Mouse (Mus musculus) stomach, embryonic 16.5 days (tissue): ENCODE data around the gene Art3. TPM values are rescaled to one million over a fixed set of nuclear protein-coding genes. Genes with fewer than 3 reads are reported as not detected.
A peak's percentile ranks its signal among the peaks of the same experiment; 100 is the strongest.

ENCODE experiments used
- ATAC-seq: fragments of 200-750 bp; cut with Nextera tagmentation; 2 replicates; pipeline ENCODE4 v1.8.0; 2017; ENCODE audit warnings: moderate number of reproducible peaks, moderate TSS enrichment; ENCODE audit not compliant: insufficient read depth, low FRiP score
- H3K27ac ChIP-seq: fragments of 300-500 bp; sonication (generic); 2 replicates; pipeline ENCODE4 v1.5.1; 2014; ENCODE audit warnings: low read length
- H3K27me3 ChIP-seq: fragments of 300-500 bp; sonication (generic); 2 replicates; pipeline ENCODE4 v1.6.1; 2014; ENCODE audit warnings: low read length, control low read depth, mixed read lengths; ENCODE audit not compliant: control insufficient read depth, insufficient read depth
- H3K36me3 ChIP-seq: fragments of 300-500 bp; sonication (generic); 2 replicates; pipeline ENCODE4 v1.6.1; 2014; ENCODE audit warnings: low read length; ENCODE audit not compliant: control insufficient read depth, insufficient read depth
- H3K4me1 ChIP-seq: fragments of 300-500 bp; sonication (generic); 2 replicates; pipeline ENCODE4 v1.6.1; 2014; ENCODE audit warnings: low read length, control low read depth, mixed read lengths; ENCODE audit not compliant: control insufficient read depth, insufficient read depth
- H3K4me2 ChIP-seq: fragments of 300-500 bp; sonication (generic); 2 replicates; pipeline ENCODE4 v1.6.1; 2014; ENCODE audit warnings: low read depth, low read length, mixed read lengths
- H3K4me3 ChIP-seq: fragments of 300-500 bp; sonication (generic); replicated peaks from 2 replicates; pipeline ENCODE4 v1.5.1; 2014; ENCODE audit warnings: mild to moderate bottlenecking, low read length
- H3K9ac ChIP-seq: fragments of 300-500 bp; sonication (generic); 2 replicates; pipeline ENCODE4 v1.6.1; 2014; ENCODE audit warnings: low read length
- H3K9me3 ChIP-seq: fragments of 300-500 bp; sonication (generic); replicated peaks from 2 replicates; pipeline ENCODE4 v1.6.1; 2016; ENCODE audit warnings: low read length, control low read depth; ENCODE audit not compliant: control insufficient read depth
- WGBS: fragments of 180-500 bp; shearing (Covaris S2); extraction: QIAGEN DNeasy Blood & Tissue Kit; methylation state at CpG from one replicate; pipeline ENCODE4 v1.1.7; 2014; 5-methylcytosine and 5-hydroxymethylcytosine counted together
- polyA plus RNA-seq: library from polyadenylated mRNA; unstranded; fragments of >200 nt; fragmentation: Nextera tagmentation; extraction: Ambion mirVana; gene quantifications from 2 replicates; pipeline ENCODE4 v1.2.1, GENCODE M21; 2015

Art3 gene
- polyA plus RNA-seq, 1 experiment from 2014 or later = 7.3 TPM

DNA sequence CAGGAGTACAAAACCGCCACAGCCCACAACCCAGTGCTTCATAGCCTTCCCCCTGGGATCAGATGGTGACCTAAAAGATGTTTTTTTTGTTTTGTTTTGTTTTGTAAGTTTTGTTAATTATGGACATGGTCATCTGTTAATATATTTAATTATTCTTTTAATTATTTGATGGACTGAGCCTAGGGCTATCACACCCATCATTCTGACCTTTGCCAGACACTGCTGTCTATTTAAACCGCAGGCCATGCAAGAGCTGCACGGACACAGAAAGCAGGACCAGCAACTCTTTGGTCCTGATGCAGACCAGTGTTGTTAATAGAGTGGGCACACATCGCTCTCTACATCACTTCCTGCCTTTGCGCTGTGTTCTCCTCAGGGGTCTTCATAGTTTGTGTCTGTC, 78.9 kb downstream of the Art3 start:
- 90% methylated on average over 5 of the region's 5 CpGs for WGBS
- Histone ChIP-seq H3K4me3 (no peak overlapping the region), H3K27ac (no peak overlapping the region), H3K4me1 (no peaks in the 10 kb centered on the region), H3K9me3 (no peaks in the 10 kb centered on the region), H3K36me3 (0 out of 2 replicates have a peak, but pooled peaks cover 4% of the 10 kb centered on the region), H3K4me2 (no peak overlapping the region), H3K9ac (no peak overlapping the region), H3K27me3 (no peaks in the 10 kb centered on the region)
- no peak for ATAC-seq

DNA sequence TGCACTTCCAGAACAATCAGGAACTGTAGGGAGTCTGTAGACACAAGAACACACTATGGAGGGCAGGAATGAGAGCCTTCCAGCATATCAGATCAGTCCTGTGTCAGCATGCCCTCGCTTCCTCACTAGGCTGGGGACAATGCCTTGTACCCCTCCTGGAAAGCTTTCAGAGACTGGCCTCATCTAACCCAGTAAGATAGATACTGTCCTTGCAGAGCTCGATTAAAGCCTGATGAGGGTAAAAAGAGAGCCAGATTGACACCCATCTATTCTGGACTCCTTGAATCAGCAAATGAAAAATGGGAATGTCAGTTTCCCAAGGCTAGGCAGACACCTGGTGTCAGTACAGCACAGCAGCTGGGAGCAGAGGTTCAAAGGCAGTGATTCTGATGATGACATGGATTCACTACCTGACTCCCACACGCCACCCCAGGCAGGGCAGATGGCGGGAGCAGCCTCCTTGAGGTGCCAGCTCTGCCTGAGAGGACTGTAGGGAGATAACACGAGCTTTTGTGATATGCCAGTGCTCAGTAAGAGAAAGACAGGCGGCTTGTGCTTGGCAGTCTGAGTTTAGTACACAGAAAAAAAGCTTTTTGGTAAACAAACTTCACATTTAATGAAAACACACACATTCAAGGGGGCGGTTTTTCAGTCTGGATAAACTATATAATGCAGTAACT, 80.0 kb downstream of the Art3 start:
- no peaks in the 10 kb centered on the region for H3K27me3 ChIP-seq
- 65% methylated on average over 7 of the region's 7 CpGs for WGBS
- no peak for ATAC-seq
- H3K36me3 ChIP-seq = peaks cover 9% of the 10 kb centered on the region; the same call in 1 of the 2 replicates
- no peak overlapping the region for H3K4me2 ChIP-seq
- H3K27ac ChIP-seq = no peak overlapping the region
- no peaks in the 10 kb centered on the region for H3K4me1 ChIP-seq
- H3K4me3 ChIP-seq = no peak overlapping the region
- no peaks in the 10 kb centered on the region for H3K9me3 ChIP-seq
- no peak overlapping the region for H3K9ac ChIP-seq

DNA sequence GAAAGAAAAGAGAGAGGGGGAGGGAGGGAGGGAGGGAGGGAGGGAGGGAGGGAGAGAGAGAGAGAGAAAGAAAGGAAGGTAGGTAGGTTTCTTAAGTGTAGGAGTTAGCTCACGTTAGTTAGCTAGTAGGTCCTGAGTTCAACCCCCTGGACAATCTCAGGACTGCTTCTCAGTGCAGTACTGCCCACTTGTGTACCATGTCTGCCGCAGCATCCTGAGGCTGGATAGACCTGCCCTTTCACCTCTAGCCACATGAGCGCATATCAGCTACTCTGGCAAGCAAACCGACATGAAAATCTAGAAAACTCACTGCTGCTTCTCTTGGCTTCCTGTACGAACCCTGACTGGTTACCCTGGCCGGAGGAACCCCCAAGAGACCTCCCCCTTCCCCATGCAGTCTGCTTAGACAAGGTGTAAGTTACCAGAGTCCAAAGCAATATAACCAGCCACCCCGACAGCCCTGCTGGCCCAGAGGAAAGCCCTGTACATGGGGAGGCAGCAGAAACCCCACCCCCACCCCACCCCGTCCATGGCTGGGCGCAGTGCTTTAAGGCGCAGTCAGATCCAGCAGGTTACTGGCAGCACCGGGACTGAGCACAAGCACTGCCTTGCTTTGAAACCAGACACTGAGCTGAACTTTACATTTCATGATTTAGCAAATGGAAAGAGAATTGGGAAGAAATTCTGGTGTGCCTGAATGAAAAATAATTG, 81.8 kb downstream of the Art3 start:
- peaks cover 18% of the 10 kb centered on the region; the same call in 1 of the 2 replicates for H3K36me3 ChIP-seq
- no peaks in the 10 kb centered on the region for H3K9me3 ChIP-seq
- H3K4me2 ChIP-seq = no peak overlapping the region
- H3K27me3 ChIP-seq = no peaks in the 10 kb centered on the region
- H3K9ac ChIP-seq = no peak overlapping the region
- no peaks in the 10 kb centered on the region for H3K4me1 ChIP-seq
- H3K4me3 ChIP-seq = no peak overlapping the region
- no peak overlapping the region for H3K27ac ChIP-seq
- 82% methylated on average over 11 of the region's 11 CpGs for WGBS
- no peak for ATAC-seq

DNA sequence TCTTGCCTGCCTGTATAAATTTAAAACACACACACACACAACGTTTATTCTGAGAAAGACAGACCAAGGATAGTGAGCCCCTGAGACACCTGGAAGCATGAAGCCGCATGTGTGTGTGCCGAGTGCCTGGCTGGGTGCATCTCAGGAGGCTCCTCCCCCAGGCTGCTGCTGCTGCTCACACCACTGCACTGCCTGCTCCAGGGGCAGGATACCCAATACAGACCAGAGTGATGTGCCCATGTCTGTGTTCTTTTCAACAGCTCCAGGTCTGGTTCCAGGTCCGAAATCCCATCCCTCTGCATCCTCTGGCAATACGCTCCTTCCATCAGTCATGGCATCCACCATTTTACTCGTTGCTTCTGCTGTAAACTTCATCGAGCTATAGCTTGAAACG, 82.4 kb downstream of the Art3 start:
- ATAC-seq = no peak
- no peaks in the 10 kb centered on the region for H3K4me1 ChIP-seq
- no peaks in the 10 kb centered on the region for H3K9me3 ChIP-seq
- H3K27me3 ChIP-seq = no peaks in the 10 kb centered on the region
- no peak overlapping the region for H3K4me3 ChIP-seq
- peaks cover 18% of the 10 kb centered on the region; the same call in 1 of the 2 replicates for H3K36me3 ChIP-seq
- WGBS = 82% methylated on average over 8 of the region's 8 CpGs
- H3K4me2 ChIP-seq = no peak overlapping the region
- no peak overlapping the region for H3K27ac ChIP-seq
- no peak overlapping the region for H3K9ac ChIP-seq

DNA sequence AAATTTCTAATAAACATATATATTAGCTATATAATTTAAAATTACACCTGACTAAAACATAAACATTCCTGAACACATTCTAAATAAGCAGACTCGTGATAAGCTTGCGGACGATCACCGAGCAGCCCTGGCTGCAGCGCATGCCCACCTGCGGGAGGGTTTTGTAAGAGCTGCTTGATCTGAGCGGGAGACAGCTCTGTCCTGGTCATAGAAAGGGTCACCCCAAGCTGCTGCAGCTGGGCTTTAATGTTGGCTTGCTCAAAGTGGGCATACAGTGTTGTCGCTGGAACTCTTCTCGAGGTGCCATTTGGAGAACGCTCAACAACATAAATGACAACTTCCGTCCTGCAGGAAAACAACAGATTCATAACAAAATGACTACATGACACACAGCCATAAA, 92.5 kb downstream of the Art3 start:
- peaks cover 4% of the 10 kb centered on the region; the same call in 1 of the 2 replicates for H3K9me3 ChIP-seq
- no peak overlapping the region for H3K4me3 ChIP-seq
- no peak for ATAC-seq
- 91% methylated on average over 11 of the region's 11 CpGs for WGBS
- no peak overlapping the region for H3K9ac ChIP-seq
- H3K4me2 ChIP-seq = no peak overlapping the region
- no peak overlapping the region for H3K27ac ChIP-seq
- no peaks in the 10 kb centered on the region for H3K4me1 ChIP-seq
- peaks cover 39% of the 10 kb centered on the region for H3K36me3 ChIP-seq
- H3K27me3 ChIP-seq = no peaks in the 10 kb centered on the region

DNA sequence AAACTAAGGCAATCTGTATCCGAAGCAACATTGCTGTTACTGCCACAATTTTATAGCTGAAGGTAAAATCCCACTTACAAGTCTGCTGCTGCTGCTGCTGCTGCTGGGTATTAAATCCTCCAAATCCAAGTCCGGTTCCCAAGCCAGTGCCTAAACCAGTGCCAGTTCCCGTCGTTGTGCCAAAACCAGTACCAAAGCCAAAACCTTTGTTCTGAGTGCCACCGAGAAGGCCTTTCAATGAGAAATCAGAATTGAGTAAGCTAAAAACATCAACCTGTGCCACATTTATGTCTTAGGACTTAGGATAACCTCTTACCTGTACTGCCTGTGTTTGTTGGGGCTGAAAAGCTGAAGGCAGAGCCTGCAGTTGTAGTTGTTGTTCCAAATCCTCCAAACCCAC, 99.1 kb downstream of the Art3 start:
- Histone ChIP-seq H3K4me2 (no peak overlapping the region), H3K4me1 (peaks cover 7% of the 10 kb centered on the region), H3K27me3 (no peaks in the 10 kb centered on the region), H3K27ac (no peak overlapping the region), H3K9me3 (peaks cover 4% of the 10 kb centered on the region; the same call in 1 of the 2 replicates), H3K9ac (no peak overlapping the region), H3K36me3 (peaks cover 20% of the 10 kb centered on the region), H3K4me3 (no peak overlapping the region)
- ATAC-seq = no peak
- 75% methylated on average over 5 of the region's 5 CpGs for WGBS

DNA sequence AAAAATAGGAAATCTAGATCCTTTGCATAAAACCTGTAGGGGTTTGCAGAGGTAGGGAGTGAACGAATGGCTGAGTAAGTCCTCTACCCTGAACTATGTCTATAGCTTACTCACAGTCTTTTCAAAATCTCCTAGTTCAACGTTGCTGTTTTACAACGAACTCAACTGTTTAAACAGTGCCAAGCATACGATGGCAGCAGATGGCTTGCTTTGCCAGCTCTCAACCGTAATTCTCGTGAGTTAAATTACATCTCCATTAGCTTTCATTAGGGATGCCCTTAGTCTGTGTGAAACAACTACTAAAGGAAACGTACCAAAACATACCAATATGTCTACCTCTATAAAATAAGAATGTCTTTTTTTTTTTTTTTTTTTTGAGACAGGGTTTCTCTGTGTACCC, 100.0 kb downstream of the Art3 start:
- ATAC-seq = no peak
- Histone ChIP-seq H3K36me3 (peaks cover 17% of the 10 kb centered on the region), H3K4me2 (no peak overlapping the region), H3K9me3 (peaks cover 4% of the 10 kb centered on the region; the same call in 1 of the 2 replicates), H3K9ac (no peak overlapping the region), H3K4me3 (no peak overlapping the region), H3K4me1 (peaks cover 7% of the 10 kb centered on the region), H3K27me3 (no peaks in the 10 kb centered on the region), H3K27ac (no peak overlapping the region)
- WGBS = 70% methylated on average over 7 of the region's 7 CpGs

DNA sequence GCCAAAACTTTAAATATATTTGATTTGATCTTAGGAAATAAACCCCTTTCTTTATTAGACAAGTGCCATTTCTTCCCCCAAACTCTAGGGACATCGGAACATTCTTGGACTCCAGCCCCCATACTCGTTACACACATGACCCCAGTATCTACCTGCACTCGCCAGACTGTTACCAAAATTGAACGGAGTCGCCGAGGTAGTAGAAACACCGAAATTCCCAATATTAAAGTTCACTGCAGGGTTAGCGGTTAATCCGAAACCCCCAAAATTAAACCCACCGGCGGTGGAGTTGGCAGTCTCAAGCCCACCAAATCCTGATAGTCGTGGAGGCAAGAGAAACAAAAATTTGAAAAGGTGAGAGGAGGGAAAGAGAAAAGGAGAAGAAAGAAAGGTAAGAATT, 102.4 kb downstream of the Art3 start:
- H3K27ac ChIP-seq = no peak overlapping the region
- peak overlapping the region; percentile 97 for H3K9ac ChIP-seq
- WGBS = under 1% methylated on average over 12 of the region's 12 CpGs
- peaks cover 7% of the 10 kb centered on the region for H3K4me1 ChIP-seq
- H3K9me3 ChIP-seq = no peaks in the 10 kb centered on the region
- no peaks in the 10 kb centered on the region for H3K27me3 ChIP-seq
- ATAC-seq = no peak
- no peaks in the 10 kb centered on the region for H3K36me3 ChIP-seq
- H3K4me2 ChIP-seq = peak overlapping the region; percentile 94
- H3K4me3 ChIP-seq = peak overlapping the region; percentile 97

DNA sequence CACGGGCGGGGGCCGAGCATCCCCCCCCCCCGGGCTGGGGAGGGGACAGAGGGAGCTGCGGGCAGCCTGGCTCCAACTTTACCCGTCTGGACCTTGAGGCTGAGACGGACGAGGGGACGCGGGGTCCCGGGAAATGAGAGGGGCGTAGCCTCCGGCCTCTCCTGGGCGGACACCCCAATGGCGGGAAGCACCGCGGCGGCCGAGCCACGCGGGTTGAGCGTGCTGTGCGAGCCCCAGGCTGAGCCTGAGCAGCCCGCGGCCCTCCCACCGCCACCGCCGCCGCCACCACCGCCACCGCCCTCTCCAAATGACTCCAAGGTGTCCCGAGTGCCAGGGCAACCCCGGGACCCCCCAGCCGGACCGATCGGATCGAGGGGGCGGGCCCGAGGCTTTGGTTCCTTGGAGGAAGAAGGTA, 103.0 kb downstream of the Art3 start:
- peak overlapping the region; percentile 97 for H3K9ac ChIP-seq
- H3K4me1 ChIP-seq = peaks cover 7% of the 10 kb centered on the region
- WGBS = under 1% methylated on average over 38 of the region's 39 CpGs
- H3K4me2 ChIP-seq = peak overlapping the region; percentile 94
- peak; percentile 69 for ATAC-seq
- no peaks in the 10 kb centered on the region for H3K9me3 ChIP-seq
- peak overlapping the region; percentile 90 for H3K27ac ChIP-seq
- H3K4me3 ChIP-seq = peak overlapping the region; percentile 97
- H3K27me3 ChIP-seq = no peaks in the 10 kb centered on the region
- H3K36me3 ChIP-seq = no peaks in the 10 kb centered on the region
